Mouse (Mus musculus) limb, embryonic 14.5 days (tissue): ENCODE measurements around the gene Clcnkb. TPM values are rescaled to one million over a fixed set of nuclear protein-coding genes. Genes with fewer than 3 reads are reported as not detected.

Experiments used
- ATAC-seq: fragments of 200-750 bp; cut with Nextera tagmentation; 2 replicates; pipeline ENCODE4 v1.8.0; 2017; ENCODE audit warnings: low read depth, moderate number of reproducible peaks, moderate TSS enrichment; ENCODE audit not compliant: low FRiP score
- DNase-seq: peaks from one replicate; pipeline ENCODE4 v3.0.0-alpha.2; 2015; ENCODE audit warnings: low spot score
- H3K27ac ChIP-seq: fragments of 300-500 bp; sonication (generic); replicated peaks from 2 replicates; pipeline ENCODE4 v1.5.1; 2014; ENCODE audit warnings: low read depth, mild to moderate bottlenecking, low read length, moderate library complexity, mixed read lengths
- H3K27me3 ChIP-seq: fragments of 300-500 bp; sonication (generic); 2 replicates; pipeline ENCODE4 v1.6.1; 2014; ENCODE audit warnings: low read length, mixed read lengths; ENCODE audit not compliant: control insufficient read depth, insufficient read depth
- H3K36me3 ChIP-seq: fragments of 300-500 bp; sonication (generic); 2 replicates; pipeline ENCODE4 v1.6.1; 2014; ENCODE audit warnings: mild to moderate bottlenecking, low read length, moderate library complexity, mixed read lengths; ENCODE audit not compliant: control insufficient read depth, insufficient read depth
- H3K4me1 ChIP-seq: fragments of 300-500 bp; sonication (generic); 2 replicates; pipeline ENCODE4 v1.6.1; 2014; ENCODE audit warnings: antibody characterized with exemption, low read length, mixed read lengths; ENCODE audit not compliant: control insufficient read depth, insufficient read depth
- H3K4me2 ChIP-seq: fragments of 300-500 bp; sonication (generic); replicated peaks from 2 replicates; pipeline ENCODE4 v1.6.1; 2014; ENCODE audit warnings: low read depth, mild to moderate bottlenecking, low read length, moderate library complexity; ENCODE audit not compliant: severe bottlenecking
- H3K4me3 ChIP-seq: fragments of 300-500 bp; sonication (generic); replicated peaks from 2 replicates; pipeline ENCODE4 v1.5.1; 2014; ENCODE audit warnings: low read length
- H3K9ac ChIP-seq: fragments of 300-500 bp; sonication (generic); 2 replicates; pipeline ENCODE4 v1.6.1; 2014; ENCODE audit warnings: mild to moderate bottlenecking, low read depth, low read length, moderate library complexity; ENCODE audit not compliant: severe bottlenecking
- H3K9me3 ChIP-seq: fragments of 300-500 bp; sonication (generic); 2 replicates; pipeline ENCODE4 v1.6.1; 2016; ENCODE audit warnings: low read length; ENCODE audit not compliant: control insufficient read depth
- POLR2A ChIP-seq: fragments of 200-500 bp; IDR thresholded peaks from 2 replicates; pipeline ENCODE4 v1.8.0; 2012; ENCODE audit warnings: inconsistent platforms, mild to moderate bottlenecking, moderate library complexity, borderline replicate concordance; ENCODE audit not compliant: insufficient read depth, insufficient read length; ENCODE audit errors: extremely low read depth
- WGBS: fragments of 180-500 bp; shearing (Covaris S2); extraction: QIAGEN DNeasy Blood & Tissue Kit; methylation state at CpG from one replicate; pipeline ENCODE4 v1.1.7; 2014; 5-methylcytosine and 5-hydroxymethylcytosine counted together
- polyA plus RNA-seq, 2 experiments: library from polyadenylated mRNA; depleted of rRNA in 1 of 2; stranded (reverse) in 1 of 2; unstranded in 1 of 2; fragments of >200 nt; fragmentation: Nextera tagmentation in 1 of 2; extraction: Ambion mirVana in 1 of 2; gene quantifications; 2 replicates each; pipeline versions ENCODE4 v1.2.1 to v1.2.3; 2012 to 2014

Gene Clcnkb
- polyA plus RNA-seq, 2 experiments: 0.21 TPM; not detected in 1

DNA sequence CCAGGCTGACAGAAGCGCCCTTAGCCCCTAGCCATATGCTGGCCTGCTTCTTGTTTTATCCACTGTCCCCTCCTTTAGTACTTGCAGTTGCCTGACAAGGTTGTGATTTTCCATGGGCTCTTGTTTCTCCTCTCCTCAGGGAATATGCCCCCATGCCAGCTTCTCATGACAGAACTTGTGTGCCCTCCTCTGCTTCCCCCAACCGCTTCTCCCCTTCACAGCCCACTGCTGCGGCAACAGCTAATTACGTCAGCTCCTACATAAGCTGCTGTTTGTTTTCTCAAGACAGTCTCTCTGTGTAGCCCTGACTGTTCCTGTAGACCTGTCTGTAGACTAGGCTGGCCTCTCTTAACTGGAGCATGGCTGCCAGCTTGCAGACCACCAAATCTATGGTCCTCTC is 39.7 kb upstream of the Clcnkb start:
- no peak overlapping the region for H3K27ac ChIP-seq
- H3K27me3 ChIP-seq: no peaks in the 10 kb centered on the region
- H3K4me3 ChIP-seq: no peak overlapping the region
- H3K4me2 ChIP-seq: no peak overlapping the region
- DNase-seq (no peak), ATAC-seq (no peak)
- peaks cover 35% of the 10 kb centered on the region for H3K36me3 ChIP-seq
- 79% methylated on average over 4 of the region's 4 CpGs for WGBS
- 0 out of 2 replicates have a peak, but pooled peaks cover 4% of the 10 kb centered on the region for H3K4me1 ChIP-seq
- no peaks in the 10 kb centered on the region for H3K9me3 ChIP-seq
- TF ChIP-seq POLR2A: no peak
- no peak overlapping the region for H3K9ac ChIP-seq

DNA sequence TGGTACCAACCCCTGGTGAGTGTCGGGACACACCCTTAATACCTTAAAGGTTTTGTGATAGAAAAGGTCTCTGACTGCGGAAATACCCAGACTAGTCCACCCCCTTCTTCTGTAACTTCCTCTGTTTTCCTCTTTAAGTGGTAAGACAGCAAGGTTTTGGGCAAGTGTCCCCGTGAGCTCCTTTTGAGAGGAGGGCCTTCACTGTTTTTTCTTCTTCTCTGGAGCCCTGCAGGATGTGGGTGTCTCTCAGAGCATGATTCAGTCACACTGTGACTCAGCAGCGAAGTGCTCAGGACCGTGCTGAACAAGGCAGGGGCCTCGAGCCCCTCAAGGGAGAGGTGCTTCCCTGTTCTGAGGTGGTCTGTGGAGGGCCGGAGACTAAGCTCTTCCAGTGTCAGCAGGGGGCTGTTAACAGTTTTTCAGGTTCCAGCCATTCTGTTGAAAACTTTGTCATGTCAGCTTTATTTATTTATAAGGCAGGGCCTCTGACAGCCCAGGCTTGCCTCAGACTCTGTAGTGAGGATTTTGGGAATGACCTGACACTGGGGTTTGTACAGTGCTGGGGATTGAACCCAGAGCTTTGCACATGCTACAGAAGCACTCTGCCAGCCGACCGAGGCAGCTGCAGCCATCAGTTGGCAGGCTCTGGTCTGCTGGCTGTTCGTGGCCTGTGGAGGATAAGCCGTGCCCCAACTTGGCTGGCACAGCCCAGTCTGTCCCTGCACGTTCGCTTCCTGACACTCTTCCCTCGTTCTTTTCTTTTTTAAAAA is 39.0 kb upstream of the Clcnkb start:
- H3K4me1 ChIP-seq: 0 out of 2 replicates have a peak, but pooled peaks cover 4% of the 10 kb centered on the region
- H3K27ac ChIP-seq: no peak overlapping the region
- H3K4me2 ChIP-seq: no peak overlapping the region
- H3K4me3 ChIP-seq: no peak overlapping the region
- WGBS: 81% methylated on average over 14 of the region's 14 CpGs
- no peak for ATAC-seq
- no peaks in the 10 kb centered on the region for H3K27me3 ChIP-seq
- no peaks in the 10 kb centered on the region for H3K9me3 ChIP-seq
- H3K9ac ChIP-seq: no peak overlapping the region
- no peak for DNase-seq
- TF ChIP-seq POLR2A: no peak
- H3K36me3 ChIP-seq: peaks cover 32% of the 10 kb centered on the region

- ATAC-seq (no peak), DNase-seq (no peak)
- H3K9me3 ChIP-seq: no peaks in the 10 kb centered on the region
- peaks cover 53% of the 10 kb centered on the region for H3K36me3 ChIP-seq
- no peak overlapping the region for H3K9ac ChIP-seq
- 92% methylated on average over 9 of the region's 9 CpGs for WGBS
- H3K27ac ChIP-seq: no peak overlapping the region
- H3K4me3 ChIP-seq: no peak overlapping the region
- TF ChIP-seq POLR2A: no peak
- H3K4me1 ChIP-seq: no peaks in the 10 kb centered on the region
- no peak overlapping the region for H3K4me2 ChIP-seq
- H3K27me3 ChIP-seq: no peaks in the 10 kb centered on the region
These were observed 36.2 kb upstream of the Clcnkb start for GRCm38 (mm10) chr4:141451916-141452450.

GRCm38 (mm10) chr4:141451251-141451650 is 35.4 kb upstream of the Clcnkb start:
- H3K27me3 ChIP-seq: no peaks in the 10 kb centered on the region
- H3K4me1 ChIP-seq: no peaks in the 10 kb centered on the region
- no peak for TF ChIP-seq POLR2A
- H3K9ac ChIP-seq: no peak overlapping the region
- H3K4me3 ChIP-seq: no peak overlapping the region
- no peaks in the 10 kb centered on the region for H3K9me3 ChIP-seq
- no peak overlapping the region for H3K27ac ChIP-seq
- DNase-seq (no peak), ATAC-seq (no peak)
- no peak overlapping the region for H3K4me2 ChIP-seq
- 89% methylated on average over 2 of the region's 2 CpGs for WGBS
- H3K36me3 ChIP-seq: peaks cover 53% of the 10 kb centered on the region

- no peak overlapping the region for H3K4me3 ChIP-seq
- no peak overlapping the region for H3K27ac ChIP-seq
- H3K36me3 ChIP-seq: peaks cover 31% of the 10 kb centered on the region
- ATAC-seq (no peak), DNase-seq (no peak)
- H3K9ac ChIP-seq: no peak overlapping the region
- no peak overlapping the region for H3K4me2 ChIP-seq
- H3K27me3 ChIP-seq: no peaks in the 10 kb centered on the region
- TF ChIP-seq POLR2A: no peak
- WGBS: 75% methylated on average over 7 of the region's 7 CpGs
- no peaks in the 10 kb centered on the region for H3K9me3 ChIP-seq
- H3K4me1 ChIP-seq: peaks cover 10% of the 10 kb centered on the region
These were observed 30.4 kb upstream of the Clcnkb start for GRCm38 (mm10) chr4:141446211-141446610.

- Histone ChIP-seq H3K4me2 (peak overlapping the region; percentile 89), H3K27me3 (no peaks in the 10 kb centered on the region), H3K36me3 (peaks cover 29% of the 10 kb centered on the region), H3K27ac (no peak overlapping the region), H3K9ac (peak overlapping the region; percentile 97), H3K9me3 (no peaks in the 10 kb centered on the region), H3K4me1 (peaks cover 10% of the 10 kb centered on the region), H3K4me3 (peak overlapping the region; percentile 96)
- WGBS: 15% methylated on average over 14 of the region's 14 CpGs
- ATAC-seq (no peak), DNase-seq (no peak)
- no peak for TF ChIP-seq POLR2A
These were observed 29.5 kb upstream of the Clcnkb start for GRCm38 (mm10) chr4:141445328-141445720.
